Mouse (Mus musculus): ENCODE data around the gene Olfr281. TPM values are rescaled to one million over a fixed set of nuclear protein-coding genes. Genes with fewer than 3 reads are reported as not detected.
"Not testable (repeated sequence)": the region's sequence is repeated elsewhere in the genome, so short reads cannot be mapped to it uniquely, and the experiment has no call there.

The Olfr281 gene
- not detected in 2 replicates for polyA plus RNA-seq (2014; fragmentation: Nextera tagmentation; extraction: Ambion mirVana)

- Histone ChIP-seq H3K27ac (no peak within 1 kb of the TSS), H3K9ac (no peak within 1 kb of the TSS), H3K4me1 (replicated peaks; ENCODE audit: control insufficient read depth, insufficient read depth, low read length) (no peaks in the 10 kb centered on the region), H3K36me3 (replicated peaks; ENCODE audit: control insufficient read depth, insufficient read depth) (no peaks in the 10 kb centered on the region), H3K27me3 (ENCODE audit: control insufficient read depth, insufficient read depth, low read length) (no peaks in the 10 kb centered on the region), H3K4me2 (replicated peaks) (no peak within 1 kb of the TSS), H3K9me3 (ENCODE audit: control insufficient read depth, low read length) (no peaks in the 10 kb centered on the region), H3K4me3 (replicated peaks; ENCODE audit: low read length) (no peak within 1 kb of the TSS)
- 91% methylated on average over 7 of the region's 7 CpGs for WGBS
- DNase-seq (ENCODE audit: low spot score) (no peak), ATAC-seq (ENCODE audit: low FRiP score) (no peak)
These were observed at the start of gene Olfr281 for GRCm38 (mm10) chr15:98452288-98452687. Gene Olfr281, plus strand, starts transcription at chr15:98452588.

DNA sequence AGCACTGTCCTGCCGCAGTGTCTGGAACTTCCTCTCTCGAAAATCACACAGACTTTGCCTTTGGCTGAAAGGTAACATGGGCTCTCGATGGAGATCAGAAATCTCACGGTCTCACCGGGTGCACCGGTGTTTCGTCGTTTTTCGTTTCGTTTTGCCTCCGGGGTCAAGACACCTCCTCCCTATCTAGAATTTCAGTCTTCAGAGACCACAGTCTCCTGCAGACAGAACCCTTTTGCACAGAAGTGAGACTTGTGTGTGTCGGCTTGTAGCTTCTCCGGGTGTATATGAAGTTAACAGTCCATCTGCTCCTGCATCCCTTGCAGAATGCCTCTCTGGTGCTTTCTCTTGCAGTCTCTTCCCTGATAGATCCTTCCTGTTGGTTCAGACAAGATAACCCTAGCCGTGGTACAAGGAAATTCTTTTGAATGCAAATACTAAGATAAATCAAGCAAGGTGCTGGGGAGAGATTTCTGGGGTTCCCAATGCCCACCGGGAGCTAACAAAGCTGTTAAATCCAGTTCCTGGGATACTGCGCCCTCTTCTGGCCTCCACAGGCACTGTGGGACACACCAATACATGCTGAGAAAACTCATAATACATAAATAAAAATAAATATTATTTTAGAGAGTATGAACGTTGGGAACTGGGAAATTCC is 43.9 kb upstream of the Olfr281 start:
- no peak overlapping the region for H3K4me3 ChIP-seq (replicated peaks; ENCODE audit: low read length)
- H3K36me3 ChIP-seq (replicated peaks; ENCODE audit: control insufficient read depth, insufficient read depth), result no peaks in the 10 kb centered on the region
- H3K4me2 ChIP-seq (replicated peaks), result no peak overlapping the region
- no peaks in the 10 kb centered on the region for H3K4me1 ChIP-seq (replicated peaks; ENCODE audit: control insufficient read depth, insufficient read depth, low read length)
- ATAC-seq (ENCODE audit: low FRiP score) (no peak), DNase-seq (ENCODE audit: low spot score) (no peak)
- no peaks in the 10 kb centered on the region for H3K27me3 ChIP-seq (ENCODE audit: control insufficient read depth, insufficient read depth, low read length)
- H3K27ac ChIP-seq, result no peak overlapping the region
- 80% methylated on average over 17 of the region's 17 CpGs for WGBS
- H3K9me3 ChIP-seq (ENCODE audit: control insufficient read depth, low read length), result no peaks in the 10 kb centered on the region
- no peak overlapping the region for H3K9ac ChIP-seq

GRCm38 (mm10) chr15:98409635-98410034 is 42.8 kb upstream of the Olfr281 start:
- H3K27me3 ChIP-seq (ENCODE audit: control insufficient read depth, insufficient read depth, low read length), result no peaks in the 10 kb centered on the region
- no peak for ATAC-seq (ENCODE audit: low FRiP score)
- H3K27ac ChIP-seq, result no peak overlapping the region
- H3K4me1 ChIP-seq (replicated peaks; ENCODE audit: control insufficient read depth, insufficient read depth, low read length), result no peaks in the 10 kb centered on the region
- H3K4me3 ChIP-seq (replicated peaks; ENCODE audit: low read length), result no peak overlapping the region
- no peaks in the 10 kb centered on the region for H3K36me3 ChIP-seq (replicated peaks; ENCODE audit: control insufficient read depth, insufficient read depth)
- H3K4me2 ChIP-seq (replicated peaks), result no peak overlapping the region
- H3K9ac ChIP-seq, result no peak overlapping the region
- 86% methylated on average over 2 of the region's 2 CpGs for WGBS
- no peak for DNase-seq (ENCODE audit: low spot score)
- H3K9me3 ChIP-seq (ENCODE audit: control insufficient read depth, low read length), result no peaks in the 10 kb centered on the region

GRCm38 (mm10) chr15:98410249-98410648 is 42.1 kb upstream of the Olfr281 start:
- no peaks in the 10 kb centered on the region for H3K36me3 ChIP-seq (replicated peaks; ENCODE audit: control insufficient read depth, insufficient read depth)
- H3K9ac ChIP-seq, result no peak overlapping the region
- no peak overlapping the region for H3K27ac ChIP-seq
- no peaks in the 10 kb centered on the region for H3K4me1 ChIP-seq (replicated peaks; ENCODE audit: control insufficient read depth, insufficient read depth, low read length)
- H3K27me3 ChIP-seq (ENCODE audit: control insufficient read depth, insufficient read depth, low read length), result no peaks in the 10 kb centered on the region
- DNase-seq (ENCODE audit: low spot score) (no peak), ATAC-seq (ENCODE audit: low FRiP score) (no peak)
- WGBS, result 95% methylated on average over 9 of the region's 9 CpGs
- no peaks in the 10 kb centered on the region for H3K9me3 ChIP-seq (ENCODE audit: control insufficient read depth, low read length)
- no peak overlapping the region for H3K4me2 ChIP-seq (replicated peaks)
- no peak overlapping the region for H3K4me3 ChIP-seq (replicated peaks; ENCODE audit: low read length)

- H3K36me3 ChIP-seq (replicated peaks; ENCODE audit: control insufficient read depth, insufficient read depth), result no peaks in the 10 kb centered on the region
- H3K4me3 ChIP-seq (replicated peaks; ENCODE audit: low read length), result no peak overlapping the region
- no peaks in the 10 kb centered on the region for H3K27me3 ChIP-seq (ENCODE audit: control insufficient read depth, insufficient read depth, low read length)
- no peak overlapping the region for H3K9ac ChIP-seq
- no peak overlapping the region for H3K4me2 ChIP-seq (replicated peaks)
- DNase-seq (ENCODE audit: low spot score) (no peak), ATAC-seq (ENCODE audit: low FRiP score) (no peak)
- 83% methylated on average over 4 of the region's 4 CpGs for WGBS
- H3K4me1 ChIP-seq (replicated peaks; ENCODE audit: control insufficient read depth, insufficient read depth, low read length), result no peaks in the 10 kb centered on the region
- H3K9me3 ChIP-seq (ENCODE audit: control insufficient read depth, low read length), result no peaks in the 10 kb centered on the region
- H3K27ac ChIP-seq, result no peak overlapping the region
These were observed 36.4 kb upstream of the Olfr281 start for GRCm38 (mm10) chr15:98415996-98416395.

DNA sequence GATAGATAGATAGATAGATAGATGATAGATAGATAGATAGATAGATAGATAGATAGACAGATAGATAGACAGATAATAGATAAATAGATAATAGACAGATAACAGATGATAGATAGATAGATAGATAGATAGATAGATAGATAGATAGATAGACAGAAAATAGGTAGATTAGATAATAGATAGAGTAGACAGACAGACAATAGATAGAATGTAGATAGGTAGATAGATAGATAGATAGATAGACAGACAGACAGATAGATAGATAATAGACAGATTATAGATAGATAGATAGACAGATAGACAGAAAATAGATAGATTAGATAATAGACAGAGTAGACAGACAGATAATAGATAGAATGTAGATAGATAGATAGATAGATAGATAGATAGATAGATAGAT is 35.6 kb upstream of the Olfr281 start:
- not testable (repeated sequence) for H3K9ac ChIP-seq; H3K9me3 ChIP-seq (ENCODE audit: control insufficient read depth, low read length); DNase-seq (ENCODE audit: low spot score); ATAC-seq (ENCODE audit: low FRiP score); H3K4me2 ChIP-seq (replicated peaks); H3K4me1 ChIP-seq (replicated peaks; ENCODE audit: control insufficient read depth, insufficient read depth, low read length); H3K27ac ChIP-seq; H3K27me3 ChIP-seq (ENCODE audit: control insufficient read depth, insufficient read depth, low read length); H3K4me3 ChIP-seq (replicated peaks; ENCODE audit: low read length); H3K36me3 ChIP-seq (replicated peaks; ENCODE audit: control insufficient read depth, insufficient read depth)

DNA sequence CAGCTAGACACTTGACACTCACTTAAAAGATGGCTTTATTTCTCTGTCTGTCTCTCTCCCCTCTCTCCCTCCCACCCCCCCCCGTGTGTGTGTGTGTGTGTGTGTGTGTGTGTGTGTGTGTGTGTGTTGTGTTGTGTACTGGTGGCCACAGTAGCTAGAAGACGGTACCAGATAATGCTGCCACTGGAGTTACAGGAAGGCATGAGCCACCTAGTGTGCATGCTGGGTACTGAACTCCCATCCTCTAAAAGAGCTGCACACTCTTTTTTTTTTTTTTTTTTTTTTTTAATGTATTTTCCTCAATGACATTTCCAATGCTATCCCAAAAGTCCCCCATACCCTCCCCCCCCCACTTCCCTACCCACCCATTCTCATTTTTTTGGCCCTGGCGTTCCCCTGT is 35.1 kb upstream of the Olfr281 start:
- not testable (repeated sequence) for H3K9me3 ChIP-seq (ENCODE audit: control insufficient read depth, low read length); ATAC-seq (ENCODE audit: low FRiP score); H3K36me3 ChIP-seq (replicated peaks; ENCODE audit: control insufficient read depth, insufficient read depth); H3K4me1 ChIP-seq (replicated peaks; ENCODE audit: control insufficient read depth, insufficient read depth, low read length); H3K4me2 ChIP-seq (replicated peaks); DNase-seq (ENCODE audit: low spot score); H3K4me3 ChIP-seq (replicated peaks; ENCODE audit: low read length); H3K27me3 ChIP-seq (ENCODE audit: control insufficient read depth, insufficient read depth, low read length); H3K9ac ChIP-seq; H3K27ac ChIP-seq
- 38% methylated on average over 1 of the region's 3 CpGs for WGBS

DNA sequence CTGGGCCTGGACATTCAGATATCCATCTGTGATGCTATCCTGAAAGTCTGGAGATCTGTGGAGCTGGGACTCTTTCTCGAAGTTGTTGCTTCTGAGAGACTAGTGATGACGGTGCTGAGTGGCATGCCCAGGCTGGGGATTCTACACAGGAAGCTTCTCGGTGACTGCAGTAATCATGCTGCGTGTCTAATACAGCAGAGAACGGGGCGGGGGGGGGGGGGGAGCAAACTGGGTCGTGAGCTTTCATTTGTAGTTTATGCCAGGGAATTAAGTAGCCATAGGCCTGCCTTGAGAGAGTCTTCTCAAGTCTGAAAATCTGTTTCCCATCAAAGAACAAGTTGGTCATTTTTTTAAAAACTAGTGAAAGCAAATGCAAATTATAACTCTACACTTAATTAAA is 34.3 kb upstream of the Olfr281 start:
- WGBS, result 78% methylated on average over 7 of the region's 7 CpGs
- no peak for DNase-seq (ENCODE audit: low spot score)
- no peak for ATAC-seq (ENCODE audit: low FRiP score)

DNA sequence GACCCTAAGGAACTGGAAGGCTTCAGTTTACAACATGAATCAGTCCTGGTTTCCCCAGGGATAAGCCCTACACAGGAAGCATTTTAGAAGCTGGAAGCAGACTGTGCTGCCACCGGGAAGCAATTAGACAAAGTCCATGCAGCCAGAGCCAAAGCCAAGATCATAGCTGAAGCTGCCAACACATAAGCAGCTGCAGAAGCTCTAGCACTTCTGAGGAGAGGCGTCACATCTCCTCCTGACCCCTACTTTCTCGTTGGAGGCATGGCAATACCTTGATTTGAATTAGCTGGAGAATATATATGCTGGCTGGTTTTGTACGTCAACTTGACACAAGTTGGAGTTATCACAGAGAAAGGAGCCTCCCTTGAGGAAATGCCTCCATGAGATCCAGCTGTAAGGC is 31.5 kb upstream of the Olfr281 start:
- 68% methylated on average over 4 of the region's 4 CpGs for WGBS
- Histone ChIP-seq H3K36me3 (replicated peaks; ENCODE audit: control insufficient read depth, insufficient read depth) (no peaks in the 10 kb centered on the region), H3K4me2 (replicated peaks) (no peak overlapping the region), H3K4me3 (replicated peaks; ENCODE audit: low read length) (no peak overlapping the region), H3K4me1 (replicated peaks; ENCODE audit: control insufficient read depth, insufficient read depth, low read length) (no peaks in the 10 kb centered on the region), H3K27ac (no peak overlapping the region), H3K9me3 (ENCODE audit: control insufficient read depth, low read length) (no peaks in the 10 kb centered on the region), H3K9ac (no peak overlapping the region), H3K27me3 (ENCODE audit: control insufficient read depth, insufficient read depth, low read length) (no peaks in the 10 kb centered on the region)
- no peak for ATAC-seq (ENCODE audit: low FRiP score)
- no peak for DNase-seq (ENCODE audit: low spot score)

More for the DNA sequence above, 34.3 kb upstream of the Olfr281 start:
- no peaks in the 10 kb centered on the region for H3K27me3 ChIP-seq (ENCODE audit: control insufficient read depth, insufficient read depth, low read length)
- no peak overlapping the region for H3K9ac ChIP-seq
- no peak overlapping the region for H3K27ac ChIP-seq
- no peaks in the 10 kb centered on the region for H3K9me3 ChIP-seq (ENCODE audit: control insufficient read depth, low read length)
- no peaks in the 10 kb centered on the region for H3K4me1 ChIP-seq (replicated peaks; ENCODE audit: control insufficient read depth, insufficient read depth, low read length)
- H3K4me3 ChIP-seq (replicated peaks; ENCODE audit: low read length), result no peak overlapping the region
- H3K4me2 ChIP-seq (replicated peaks), result no peak overlapping the region
- H3K36me3 ChIP-seq (replicated peaks; ENCODE audit: control insufficient read depth, insufficient read depth), result no peaks in the 10 kb centered on the region

GRCm38 (mm10) chr15:98424326-98424725 is 28.1 kb upstream of the Olfr281 start:
- Histone ChIP-seq H3K4me3 (replicated peaks; ENCODE audit: low read length) (no peak overlapping the region), H3K27me3 (ENCODE audit: control insufficient read depth, insufficient read depth, low read length) (no peaks in the 10 kb centered on the region), H3K9me3 (ENCODE audit: control insufficient read depth, low read length) (no peaks in the 10 kb centered on the region), H3K27ac (no peak overlapping the region), H3K9ac (no peak overlapping the region), H3K4me2 (replicated peaks) (no peak overlapping the region), H3K36me3 (replicated peaks; ENCODE audit: control insufficient read depth, insufficient read depth) (no peaks in the 10 kb centered on the region), H3K4me1 (replicated peaks; ENCODE audit: control insufficient read depth, insufficient read depth, low read length) (no peaks in the 10 kb centered on the region)
- WGBS, result 71% methylated on average over 14 of the region's 14 CpGs
- no peak for ATAC-seq (ENCODE audit: low FRiP score)
- no peak for DNase-seq (ENCODE audit: low spot score)

Data from hindbrain, embryonic 14.5 days (tissue).